Mouse (Mus musculus) ES-Bruce4 (cell line): ENCODE data around the gene Fndc3b. TPM values are rescaled to one million over a fixed set of nuclear protein-coding genes. Genes with fewer than 3 reads are reported as not detected.
A peak's percentile ranks its signal among the peaks of the same experiment; 100 is the strongest.

Experiments
- H3K27ac ChIP-seq: 2 replicates; pipeline ENCODE4 v1.5.1; 2012; ENCODE audit warnings: low read length, inconsistent platforms; ENCODE audit not compliant: insufficient read depth
- H3K27me3 ChIP-seq: 2 replicates; pipeline ENCODE4 v1.6.1; 2012; ENCODE audit warnings: mild to moderate bottlenecking, low read length, inconsistent platforms; ENCODE audit not compliant: control insufficient read depth, poor library complexity, insufficient read depth, severe bottlenecking
- H3K36me3 ChIP-seq: 2 replicates; pipeline ENCODE4 v1.6.1; 2012; ENCODE audit warnings: inconsistent platforms, mild to moderate bottlenecking, low read length, moderate library complexity; ENCODE audit not compliant: control insufficient read depth, poor library complexity, insufficient read depth, severe bottlenecking
- H3K4me1 ChIP-seq: one replicate; pipeline ENCODE4 v1.8.1; 2011; ENCODE audit warnings: low read length; ENCODE audit not compliant: control insufficient read depth, insufficient read depth
- H3K4me3 ChIP-seq: 2 replicates; pipeline ENCODE4 v1.5.1; 2011; ENCODE audit warnings: low read depth, mild to moderate bottlenecking, low read length
- H3K9ac ChIP-seq: 2 replicates; pipeline ENCODE4 v1.6.1; 2012; ENCODE audit warnings: low read depth, mild to moderate bottlenecking, inconsistent platforms; ENCODE audit not compliant: poor library complexity, severe bottlenecking
- H3K9me3 ChIP-seq: replicated peaks from 2 replicates; pipeline ENCODE4 v1.6.1; 2012; ENCODE audit warnings: mild to moderate bottlenecking, low read length, inconsistent platforms; ENCODE audit not compliant: control insufficient read depth, poor library complexity, insufficient read depth, severe bottlenecking
- CTCF ChIP-seq: IDR thresholded peaks from one replicate; pipeline ENCODE4 v1.8.1; 2011; ENCODE audit warnings: low read depth, low read length
- EP300 ChIP-seq: IDR thresholded peaks from 2 replicates; pipeline ENCODE4 v1.6.1; 2011; ENCODE audit warnings: low read depth, low read length; ENCODE audit not compliant: insufficient read depth
- POLR2A ChIP-seq: IDR thresholded peaks from one replicate; pipeline ENCODE4 v1.8.1; 2011; ENCODE audit warnings: low read length; ENCODE audit not compliant: insufficient read depth
- polyA plus RNA-seq: library from polyadenylated mRNA; stranded (reverse); fragments of >200 nt; gene quantifications from 2 replicates; pipeline ENCODE4 v1.2.4, GENCODE M21; 2011; ENCODE audit warnings: low read depth; ENCODE audit not compliant: missing spikeins, insufficient read depth, insufficient read length

The Fndc3b gene
- polyA plus RNA-seq, 1 experiment, result 36.7 TPM

DNA sequence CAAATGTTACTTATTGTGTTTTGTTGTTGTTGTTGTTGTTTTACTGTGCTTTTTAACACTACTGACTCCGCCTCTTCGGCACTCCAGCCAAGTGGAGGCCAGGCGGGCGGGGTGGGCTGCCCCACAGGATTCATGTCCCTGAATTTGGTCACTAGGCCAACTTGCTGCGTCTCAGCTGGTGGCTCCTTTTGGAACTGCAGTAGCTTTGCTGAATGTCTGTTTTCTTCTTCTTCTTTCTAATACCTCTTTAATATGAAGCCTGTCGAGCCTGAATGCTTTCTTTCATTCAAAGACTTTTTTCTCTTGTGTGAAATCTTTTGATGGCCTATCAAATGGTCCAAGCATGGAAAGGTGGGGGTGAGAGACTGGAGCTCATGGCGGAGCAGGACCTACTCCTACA is 235.2 kb downstream of the Fndc3b start:
- TF ChIP-seq CTCF (no peak), EP300 (no peak), POLR2A (no peak)
- Histone ChIP-seq H3K9ac (no peak overlapping the region), H3K27me3 (no peaks in the 10 kb centered on the region), H3K36me3 (no peaks in the 10 kb centered on the region), H3K4me1 (no peaks in the 10 kb centered on the region), H3K9me3 (peaks cover 5% of the 10 kb centered on the region; the same call in 1 of the 2 replicates), H3K27ac (no peak overlapping the region), H3K4me3 (no peak overlapping the region)

DNA sequence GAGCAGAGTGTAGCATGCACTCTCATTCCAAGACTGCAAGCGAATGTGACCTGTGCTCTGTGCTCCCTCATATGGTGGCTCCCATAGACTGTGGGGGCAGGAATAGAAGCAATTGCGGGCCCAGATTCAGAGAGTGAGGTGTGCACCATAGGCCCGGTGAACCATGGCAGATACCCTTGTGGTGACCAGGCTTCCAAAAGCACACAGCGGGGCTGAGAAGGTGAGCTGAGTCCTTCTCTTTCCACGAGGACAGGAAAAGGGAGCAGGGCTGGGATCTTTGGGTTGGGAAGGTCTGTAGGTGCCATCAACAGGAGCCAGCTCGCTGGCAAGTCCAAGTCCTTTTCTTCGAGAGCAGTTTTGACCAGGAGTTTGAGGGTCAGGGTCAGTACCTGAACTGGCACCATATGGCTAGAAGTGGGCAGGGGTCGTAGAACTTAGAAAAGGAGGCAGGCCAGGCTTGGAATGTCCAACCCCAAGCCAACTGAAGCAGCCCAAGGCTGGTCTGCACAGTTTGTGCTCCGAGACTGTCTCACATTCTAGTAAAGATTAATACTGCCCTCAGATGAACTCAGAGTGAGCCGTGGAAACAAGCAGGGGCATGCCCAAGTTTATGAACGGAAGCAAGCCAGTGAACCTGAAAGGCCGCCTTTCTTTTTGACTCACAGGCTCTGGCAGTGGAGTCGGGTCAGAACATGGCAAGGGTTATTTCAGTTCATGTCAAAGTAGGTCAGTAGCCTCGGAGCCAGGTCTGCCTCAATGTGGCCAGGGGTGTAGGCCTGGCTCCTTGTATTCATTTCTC is 237.1 kb downstream of the Fndc3b start:
- Histone ChIP-seq H3K36me3 (no peaks in the 10 kb centered on the region), H3K9me3 (peaks cover 5% of the 10 kb centered on the region; the same call in 1 of the 2 replicates), H3K4me1 (no peaks in the 10 kb centered on the region), H3K27ac (no peak overlapping the region), H3K27me3 (no peaks in the 10 kb centered on the region), H3K9ac (no peak overlapping the region), H3K4me3 (no peak overlapping the region)
- TF ChIP-seq CTCF, result no peak
- TF ChIP-seq POLR2A, result no peak

DNA sequence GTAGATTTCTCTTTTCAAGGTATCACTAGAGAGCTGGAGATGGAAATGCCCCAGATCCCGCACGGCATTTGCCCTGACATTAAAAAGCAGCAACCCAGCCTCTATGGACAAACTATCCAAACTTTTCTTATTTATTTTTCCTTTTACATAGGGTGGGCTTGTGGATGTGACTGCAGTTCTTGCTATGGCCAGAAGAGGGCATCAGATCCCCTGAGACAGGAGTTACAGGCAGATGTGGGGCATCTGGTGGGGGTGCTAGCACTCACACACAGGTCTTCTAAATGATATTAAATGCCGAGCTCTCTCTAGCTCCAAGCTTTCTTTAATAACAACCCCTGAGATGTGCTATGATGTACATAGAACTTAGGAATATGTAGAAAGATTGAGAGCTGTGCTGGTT is 238.3 kb downstream of the Fndc3b start:
- no peaks in the 10 kb centered on the region for H3K4me1 ChIP-seq
- H3K27me3 ChIP-seq, result no peaks in the 10 kb centered on the region
- H3K27ac ChIP-seq, result no peak overlapping the region
- peak; percentile 43 for TF ChIP-seq CTCF
- TF ChIP-seq EP300, result no peak
- no peak for TF ChIP-seq POLR2A
- no peak overlapping the region for H3K9ac ChIP-seq
- no peak overlapping the region for H3K4me3 ChIP-seq
- H3K9me3 ChIP-seq, result peaks cover 5% of the 10 kb centered on the region; the same call in 1 of the 2 replicates
- no peaks in the 10 kb centered on the region for H3K36me3 ChIP-seq

DNA sequence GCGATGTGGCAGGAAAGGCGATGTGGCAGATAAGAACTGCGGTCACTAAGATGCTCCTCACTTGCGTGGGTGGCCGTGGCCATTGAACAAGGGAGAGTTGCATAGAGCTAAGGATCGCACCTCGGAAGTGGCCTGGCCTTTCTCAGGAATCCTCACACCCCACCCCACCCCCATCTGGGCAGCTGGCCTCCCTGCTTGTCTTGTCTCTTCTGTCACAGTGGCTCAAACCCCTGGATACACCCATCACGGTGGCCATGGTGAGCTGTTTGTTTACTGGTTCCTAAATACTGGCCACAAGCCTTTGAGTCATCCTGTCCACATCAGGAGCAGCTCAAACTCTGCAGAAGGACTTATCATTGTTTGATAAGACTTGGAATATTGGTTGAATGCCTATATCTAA is 240.3 kb downstream of the Fndc3b start:
- no peaks in the 10 kb centered on the region for H3K36me3 ChIP-seq
- no peak overlapping the region for H3K27ac ChIP-seq
- H3K27me3 ChIP-seq, result no peaks in the 10 kb centered on the region
- no peaks in the 10 kb centered on the region for H3K4me1 ChIP-seq
- no peak overlapping the region for H3K4me3 ChIP-seq
- H3K9me3 ChIP-seq, result peaks cover 5% of the 10 kb centered on the region; the same call in 1 of the 2 replicates
- no peak overlapping the region for H3K9ac ChIP-seq
- TF ChIP-seq POLR2A (no peak), EP300 (no peak), CTCF (no peak)

DNA sequence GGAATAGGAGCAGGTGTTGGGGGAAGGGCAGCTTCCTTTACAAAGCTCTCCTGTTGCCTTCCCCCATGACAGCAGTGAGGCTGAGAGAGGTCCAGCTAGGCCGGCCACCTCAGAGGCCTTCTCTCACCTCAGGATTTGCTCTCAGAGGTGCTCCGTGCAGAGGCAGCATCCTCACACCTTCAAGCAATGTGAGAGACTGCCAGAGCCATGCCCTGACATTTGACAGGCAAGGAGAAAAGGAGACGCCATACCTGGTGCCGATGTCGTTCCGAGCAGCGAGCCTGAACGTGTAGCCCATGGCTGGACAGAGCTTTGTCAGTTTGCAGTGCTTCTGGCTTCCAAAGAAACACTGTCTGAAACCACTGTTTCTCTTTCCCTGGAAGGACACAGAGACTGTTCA is 241.1 kb downstream of the Fndc3b start:
- H3K9me3 ChIP-seq, result peaks cover 5% of the 10 kb centered on the region; the same call in 1 of the 2 replicates
- TF ChIP-seq CTCF (no peak), POLR2A (no peak), EP300 (no peak)
- no peak overlapping the region for H3K27ac ChIP-seq
- no peaks in the 10 kb centered on the region for H3K4me1 ChIP-seq
- no peak overlapping the region for H3K4me3 ChIP-seq
- H3K27me3 ChIP-seq, result no peaks in the 10 kb centered on the region
- no peaks in the 10 kb centered on the region for H3K36me3 ChIP-seq
- no peak overlapping the region for H3K9ac ChIP-seq

GRCm38 (mm10) chr3:27467505-27468020 is 243.5 kb downstream of the Fndc3b start:
- H3K4me3 ChIP-seq, result no peak overlapping the region
- no peaks in the 10 kb centered on the region for H3K36me3 ChIP-seq
- H3K9me3 ChIP-seq, result no peaks in the 10 kb centered on the region
- H3K9ac ChIP-seq, result no peak overlapping the region
- no peaks in the 10 kb centered on the region for H3K27me3 ChIP-seq
- H3K27ac ChIP-seq, result no peak overlapping the region
- H3K4me1 ChIP-seq, result no peaks in the 10 kb centered on the region
- TF ChIP-seq EP300, result no peak
- no peak for TF ChIP-seq POLR2A
- peak; percentile 78 for TF ChIP-seq CTCF
